Mouse (Mus musculus) stomach, embryonic 15.5 days (tissue): ENCODE results near the gene Ubxn4. TPM values are rescaled to one million over a fixed set of nuclear protein-coding genes. Genes with fewer than 3 reads are reported as not detected.
"Not testable (repeated sequence)": the region's sequence is repeated elsewhere in the genome, so short reads cannot be mapped to it uniquely, and the experiment has no call there.

Experiments used
- ATAC-seq: fragments of 200-750 bp; cut with Nextera tagmentation; 2 replicates; pipeline ENCODE4 v1.8.0; 2017; ENCODE audit warnings: low read depth, moderate number of reproducible peaks, moderate TSS enrichment; ENCODE audit not compliant: insufficient read depth, low FRiP score
- H3K27ac ChIP-seq: fragments of 300-500 bp; sonication (generic); 2 replicates; pipeline ENCODE4 v1.5.1; 2015; ENCODE audit warnings: mild to moderate bottlenecking, inconsistent platforms
- H3K27me3 ChIP-seq: fragments of 300-500 bp; sonication (generic); replicated peaks from 2 replicates; pipeline ENCODE4 v1.6.1; 2015; ENCODE audit warnings: inconsistent platforms
- H3K36me3 ChIP-seq: fragments of 300-500 bp; sonication (generic); 2 replicates; pipeline ENCODE4 v1.6.1; 2015; ENCODE audit warnings: inconsistent platforms
- H3K4me1 ChIP-seq: fragments of 300-500 bp; sonication (generic); 2 replicates; pipeline ENCODE4 v1.6.1; 2015; ENCODE audit warnings: inconsistent platforms
- H3K4me2 ChIP-seq: fragments of 300-500 bp; sonication (generic); 2 replicates; pipeline ENCODE4 v1.6.1; 2015; ENCODE audit warnings: mild to moderate bottlenecking, inconsistent platforms
- H3K4me3 ChIP-seq: fragments of 300-500 bp; sonication (generic); replicated peaks from 2 replicates; pipeline ENCODE4 v1.5.1; 2015; ENCODE audit warnings: inconsistent platforms
- H3K9ac ChIP-seq: fragments of 300-500 bp; sonication (generic); 2 replicates; pipeline ENCODE4 v1.6.1; 2015; ENCODE audit warnings: inconsistent platforms
- H3K9me3 ChIP-seq: fragments of 300-500 bp; sonication (generic); 2 replicates; pipeline ENCODE4 v1.6.1; 2016; ENCODE audit warnings: inconsistent platforms
- WGBS: fragments of 180-500 bp; shearing (Covaris S2); methylation state at CpG from one replicate; pipeline ENCODE4 v1.1.7; 2015; 5-methylcytosine and 5-hydroxymethylcytosine counted together
- microRNA counts: library from miRNA; unstranded; fragments of <30 nt; microRNA quantifications from one replicate; lab custom pipeline; 2016
- microRNA-seq: library from miRNA; unstranded; fragments of <30 nt; microRNA quantifications from one replicate; pipeline ENCODE4, GENCODE M21; 2016
- polyA plus RNA-seq: library from polyadenylated mRNA; unstranded; fragments of >200 nt; fragmentation: Nextera tagmentation; extraction: Ambion mirVana; gene quantifications from 2 replicates; pipeline ENCODE4 v1.2.1, GENCODE M21; 2015

Gene Ubxn4
- polyA plus RNA-seq, 1 experiment from 2014 or later = 77.7 TPM

DNA sequence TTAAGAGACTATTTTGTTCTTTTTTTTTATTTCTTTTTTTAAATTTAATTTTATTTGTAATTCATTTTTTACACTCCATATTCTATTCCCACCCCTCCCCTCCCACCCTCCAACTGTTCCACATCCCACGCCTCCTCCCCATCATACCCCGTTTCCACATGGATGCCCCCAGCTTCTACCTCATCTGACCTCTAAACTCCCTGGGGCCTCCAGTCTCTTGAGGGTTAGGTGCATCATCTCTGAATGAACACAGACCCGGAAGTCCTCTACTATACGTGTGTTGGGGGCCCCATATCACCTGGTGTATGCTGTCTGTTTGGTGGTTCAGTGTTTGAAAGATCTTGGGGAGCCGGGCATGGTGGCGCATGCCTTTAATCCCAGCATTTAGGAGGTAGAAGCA is 75.5 kb downstream of the Ubxn4 start:
- not testable (repeated sequence) for H3K4me1 ChIP-seq, H3K27ac ChIP-seq, ATAC-seq, H3K27me3 ChIP-seq, H3K36me3 ChIP-seq, H3K9me3 ChIP-seq, H3K4me2 ChIP-seq, H3K4me3 ChIP-seq, H3K9ac ChIP-seq
- 87% methylated on average over 6 of the region's 6 CpGs for WGBS

DNA sequence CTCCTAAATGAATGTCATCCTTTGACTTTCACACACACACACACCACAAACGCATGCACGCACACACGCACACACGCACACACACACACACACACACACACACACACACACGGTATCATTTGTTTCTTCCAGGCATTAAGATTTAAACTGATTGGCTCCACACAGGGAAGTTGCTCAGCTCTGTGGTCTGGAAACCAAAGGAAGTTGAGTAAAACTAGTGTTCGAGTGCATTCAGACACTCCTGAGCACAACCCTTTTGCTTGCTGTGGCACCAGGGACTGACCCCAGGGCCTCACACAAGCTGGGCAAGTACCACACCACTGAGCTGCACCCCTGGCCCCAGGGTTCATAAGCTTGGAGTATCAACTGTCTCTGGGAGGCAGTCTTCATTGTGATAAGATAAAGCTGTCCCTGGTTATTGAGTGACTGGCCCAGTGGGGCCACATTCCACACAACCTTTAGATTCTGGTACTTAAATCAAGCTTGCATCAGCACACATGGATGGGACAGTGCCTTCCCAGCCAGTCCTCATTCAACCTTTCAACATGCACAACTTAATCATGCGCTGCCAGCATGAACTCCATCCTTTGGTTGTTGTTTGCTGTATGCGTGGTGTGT is 79.4 kb downstream of the Ubxn4 start:
- H3K4me3 ChIP-seq = no peak overlapping the region
- no peak overlapping the region for H3K4me2 ChIP-seq
- no peak overlapping the region for H3K27ac ChIP-seq
- WGBS = 80% methylated on average over 8 of the region's 8 CpGs
- H3K4me1 ChIP-seq = no peaks in the 10 kb centered on the region
- 0 out of 2 replicates have a peak, but pooled peaks cover 6% of the 10 kb centered on the region for H3K36me3 ChIP-seq
- H3K27me3 ChIP-seq = no peaks in the 10 kb centered on the region
- no peak for ATAC-seq
- H3K9me3 ChIP-seq = no peaks in the 10 kb centered on the region
- no peak overlapping the region for H3K9ac ChIP-seq

DNA sequence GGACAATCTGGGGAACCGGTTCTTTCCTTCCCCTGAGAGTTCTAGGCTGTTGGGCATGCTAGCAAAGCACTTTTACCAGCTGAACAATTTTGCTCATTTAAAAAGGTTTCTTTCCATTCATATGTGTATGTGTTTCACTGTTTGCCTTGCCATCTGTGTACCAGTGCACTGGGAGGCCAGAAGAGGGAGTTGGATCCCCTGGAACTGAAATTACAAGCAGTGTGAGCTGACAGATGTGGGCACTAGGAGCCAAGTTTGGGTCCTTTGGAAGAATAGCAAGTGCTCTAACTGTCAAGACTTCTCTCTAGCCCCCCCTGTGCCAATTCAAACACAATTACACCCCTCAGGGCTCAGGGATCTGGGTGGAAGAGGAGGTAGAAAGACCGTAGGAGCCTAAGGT is 81.0 kb downstream of the Ubxn4 start:
- H3K27me3 ChIP-seq = no peaks in the 10 kb centered on the region
- H3K4me1 ChIP-seq = no peaks in the 10 kb centered on the region
- H3K4me3 ChIP-seq = no peak overlapping the region
- H3K9ac ChIP-seq = no peak overlapping the region
- H3K9me3 ChIP-seq = no peaks in the 10 kb centered on the region
- 0 out of 2 replicates have a peak, but pooled peaks cover 6% of the 10 kb centered on the region for H3K36me3 ChIP-seq
- H3K27ac ChIP-seq = no peak overlapping the region
- H3K4me2 ChIP-seq = no peak overlapping the region
- ATAC-seq = no peak
- 84% methylated on average over 2 of the region's 2 CpGs for WGBS

DNA sequence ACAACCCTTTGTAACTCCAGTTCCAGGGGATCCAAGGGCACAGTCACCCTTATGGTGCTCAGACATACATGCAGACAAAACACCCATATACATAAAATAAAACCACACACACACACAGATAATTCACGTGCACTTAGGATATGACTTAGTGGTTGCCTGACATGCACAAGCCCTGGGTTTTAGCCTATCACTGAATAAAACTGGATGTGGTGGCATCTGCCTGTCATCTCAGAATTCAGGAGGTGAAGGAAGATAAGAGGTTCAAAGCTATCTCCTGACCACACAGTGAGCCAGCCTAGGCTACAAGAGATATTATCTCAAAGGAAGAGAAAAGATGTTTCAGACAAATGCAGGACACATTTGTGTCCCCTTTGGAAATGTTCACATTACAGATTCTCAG is 83.4 kb downstream of the Ubxn4 start:
- Histone ChIP-seq H3K4me2 (no peak overlapping the region), H3K27ac (no peak overlapping the region), H3K27me3 (no peaks in the 10 kb centered on the region), H3K4me1 (no peaks in the 10 kb centered on the region), H3K9me3 (no peaks in the 10 kb centered on the region), H3K4me3 (no peak overlapping the region), H3K9ac (no peak overlapping the region), H3K36me3 (peaks cover 19% of the 10 kb centered on the region)
- no peak for ATAC-seq
- WGBS = 100% methylated on average over 1 of the region's 1 CpGs

DNA sequence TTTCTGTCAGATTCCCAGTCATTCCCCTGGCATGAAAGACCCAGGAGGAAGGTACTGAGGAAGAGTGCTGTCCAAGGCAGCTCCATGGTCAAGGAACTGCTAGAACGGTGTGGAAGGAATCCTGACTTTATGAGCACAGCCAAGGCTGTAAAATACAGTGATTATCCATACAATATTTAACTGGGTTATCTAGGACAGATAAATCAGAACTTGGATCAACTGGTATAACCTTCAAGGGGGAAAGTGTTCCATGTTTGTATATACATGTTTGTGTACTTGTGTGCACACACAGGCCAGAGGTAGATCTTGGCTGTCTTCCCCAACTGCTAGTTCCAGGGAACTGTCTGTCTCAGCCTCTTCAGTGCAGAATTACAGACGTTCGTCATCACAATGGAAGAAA is 84.5 kb downstream of the Ubxn4 start, which contains the start of gene Lct:
Gene Lct, minus strand, starts transcription at position 101 of the 400 bp plus-strand sequence.
- no peaks in the 10 kb centered on the region for H3K9me3 ChIP-seq
- 84% methylated on average over 3 of the region's 3 CpGs for WGBS
- H3K27ac ChIP-seq = no peak within 1 kb of the TSS
- H3K27me3 ChIP-seq = no peaks in the 10 kb centered on the region
- no peak for ATAC-seq
- H3K9ac ChIP-seq = no peak within 1 kb of the TSS
- no peak within 1 kb of the TSS for H3K4me3 ChIP-seq
- H3K36me3 ChIP-seq = peaks cover 29% of the 10 kb centered on the region
- H3K4me2 ChIP-seq = no peak within 1 kb of the TSS
- no peaks in the 10 kb centered on the region for H3K4me1 ChIP-seq

MicroRNAs encoded within 50 kb of the gene (microRNA counts, 519-probe panel; counts per million panel counts)
- microRNA mmu-miR-128 (lab: Ali Mortazavi, UCI) = 2,503 counts per million, percentile 56 among the panel's probes with 10 or more counts

Small RNA genes within 50 kb of the gene (microRNA-seq; reads per million reads assigned to microRNA genes)
- gene Mir128-1 = 98.5 reads per million, percentile 48 among the genes with 10 or more reads in this experiment

Other genes starting within 250 kb of the Ubxn4 start
- gene Zranb3, start 140.9 kb upstream of the Ubxn4 start, polyA plus RNA-seq = 7.3 and 7.7 TPM in 2 replicates
- gene R3hdm1, start 140.7 kb upstream of the Ubxn4 start, polyA plus RNA-seq = 63.2 and 65.5 TPM in 2 replicates
- gene Lct, start 84.4 kb downstream of the Ubxn4 start, polyA plus RNA-seq = 3.1 and 3.2 TPM in 2 replicates
- gene Mcm6, start 115.7 kb downstream of the Ubxn4 start, polyA plus RNA-seq = 224 and 240 TPM in 2 replicates
- 157 and 180 TPM in 2 replicates for gene Dars, start 173.4 kb downstream of the Ubxn4 start, polyA plus RNA-seq